Mouse (Mus musculus): ENCODE measurements at regions not wholly inside any gene's neighbourhood (a gene's known extent, or its start where the extent isn't known, plus 50 kb on each side); places are given as distances from the start of the nearest gene placed in this dataset.

- no peak for TF ChIP-seq CTCF (IDR thresholded peaks at IDR 0.05)
- TF ChIP-seq POLR2A (IDR thresholded peaks at IDR 0.05; ENCODE audit: insufficient read depth, low read depth, low read length), result no peak
Observed at GRCm38 (mm10) chr15:63042367-63042766, 802.6 kb downstream of the Gsdmc2 start.

Measured in heart, adult 2 months (tissue).